Mouse (Mus musculus) ovary, adult 2 months (tissue): ENCODE data around the gene Rxra. TPM values are rescaled to one million over a fixed set of nuclear protein-coding genes. Genes with fewer than 3 reads are reported as not detected.

Experiments used
- polyA plus RNA-seq: library from polyadenylated mRNA; depleted of rRNA; stranded (reverse); fragments of >200 nt; gene quantifications from 2 replicates; pipeline ENCODE4 v1.2.3, GENCODE M21; 2012; rRNA removed

Rxra gene
- 79.9 TPM in 2 replicates for polyA plus RNA-seq

DNA sequence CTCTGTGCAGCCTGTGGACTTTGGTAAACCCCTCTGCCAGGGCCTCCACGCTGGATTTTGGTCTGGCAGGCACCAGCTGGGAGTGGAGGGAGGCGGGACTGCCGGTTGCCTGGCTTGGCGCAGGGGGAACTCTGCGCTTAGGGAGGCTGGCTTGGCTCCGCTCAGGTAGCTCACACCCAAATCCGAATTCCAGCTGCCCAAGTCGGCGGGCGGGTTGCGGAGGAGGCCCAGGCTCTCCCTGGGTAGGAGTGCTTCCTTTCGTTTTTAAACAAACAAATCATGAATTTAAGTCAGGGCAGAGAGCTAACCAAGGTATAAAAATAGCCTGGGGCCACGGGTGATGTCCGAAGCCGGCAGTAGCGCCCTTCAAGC is at the start of gene Rxra:
TSS of gene Rxra (plus strand) at position 335 of the 372 bp plus-strand sequence.

Other genes starting within 250 kb of the Rxra start
- gene Vav2, start 249.4 kb upstream of the Rxra start, polyA plus RNA-seq = 30.1 and 32.3 TPM in 2 replicates
- 26.6 and 28.4 TPM in 2 replicates for gene Brd3os, start 234.1 kb upstream of the Rxra start, polyA plus RNA-seq
- gene Brd3, start 168.8 kb upstream of the Rxra start, polyA plus RNA-seq = 37.5 and 47.7 TPM in 2 replicates
- gene Wdr5, start 161.3 kb upstream of the Rxra start, polyA plus RNA-seq = 52.3 and 70.0 TPM in 2 replicates
- 31.9 and 44.7 TPM in 2 replicates for gene Col5a1, start 210.0 kb downstream of the Rxra start, polyA plus RNA-seq